Mouse (Mus musculus): ENCODE results near the gene Tusc2. TPM values are rescaled to one million over a fixed set of nuclear protein-coding genes. Genes with fewer than 3 reads are reported as not detected.

Gene Tusc2
- total RNA-seq (2021): 10 to 100 TPM; 31.7 to 39.1 TPM
- 45.8 and 60.4 TPM in 2 replicates for polyA plus RNA-seq (2012; rRNA removed)
- long read RNA-seq, transcript Tusc2-201 (3 exons, 1,665 nt): major isoform, 39 of 41 reads
- long read RNA-seq, partial matches to known transcripts: 0 of 41 reads
- long read RNA-seq, other reads (novel, unspliced or antisense): 2 of 41 reads

- WGBS: under 1% methylated on average over 46 of the region's 46 CpGs
- peak; percentile 93 to 97 for DNase-seq
Measured at GRCm38 (mm10) chr9:107563029-107563581, at the start of gene Tusc2. Tusc2 (plus strand) TSS chr9:107563255.

GRCm38 (mm10) chr9:107514303-107514955 is 48.6 kb upstream of the Tusc2 start:
- no peak overlapping the region for H3K9ac ChIP-seq (ENCODE audit: low read depth, low read length)
- DNase-seq: peak; percentile 70 to 86
- no peak for TF ChIP-seq POLR2A (IDR thresholded peaks at IDR 0.05; ENCODE audit: insufficient read depth, low read depth, low read length)
- peak; percentile 99; the same call in 1 of the 2 replicates for TF ChIP-seq CTCF (IDR thresholded peaks at IDR 0.05)
- peak; percentile 93 for TF ChIP-seq EP300 (IDR thresholded peaks at IDR 0.05; ENCODE audit: insufficient read depth, low read depth, low read length)
- no peaks in the 10 kb centered on the region for H3K27me3 ChIP-seq (ENCODE audit: control insufficient read depth, insufficient read depth, low read length)
- no peaks in the 10 kb centered on the region for H3K4me1 ChIP-seq (ENCODE audit: control insufficient read depth, insufficient read depth, low read length)
- H3K36me3 ChIP-seq (ENCODE audit: control insufficient read depth, insufficient read depth, low read length): no peaks in the 10 kb centered on the region
- H3K79me2 ChIP-seq (replicated peaks; ENCODE audit: control insufficient read depth, insufficient read depth, low read length): no peaks in the 10 kb centered on the region
- no peak overlapping the region for H3K4me3 ChIP-seq
- intact Hi-C loops (cut with DNase I): loop anchor here (1.0 to 5.0 kb wide), 5 partner anchors 52 to 612 kb away; no protein-coding TSS in a partner anchor
- WGBS: 24% methylated on average over 14 of the region's 14 CpGs
- H3K27ac ChIP-seq: no peak overlapping the region

More at GRCm38 (mm10) chr9:107563029-107563581, at the start of gene Tusc2:
- H3K79me2 ChIP-seq (replicated peaks; ENCODE audit: control insufficient read depth, insufficient read depth, low read length): no peaks in the 10 kb centered on the region
- no peaks in the 10 kb centered on the region for H3K27me3 ChIP-seq (ENCODE audit: control insufficient read depth, insufficient read depth, low read length)
- H3K36me3 ChIP-seq (ENCODE audit: control insufficient read depth, insufficient read depth, low read length): peaks cover 17% of the 10 kb centered on the region
- H3K4me3 ChIP-seq: peak within 1 kb of the TSS; percentile 93
- H3K27ac ChIP-seq: peak within 1 kb of the TSS; percentile 91
- intact Hi-C loops (cut with DNase I): no loop called here
- H3K9ac ChIP-seq (ENCODE audit: low read depth, low read length): peak within 1 kb of the TSS; percentile 72
- H3K4me1 ChIP-seq (ENCODE audit: control insufficient read depth, insufficient read depth, low read length): peaks cover 9% of the 10 kb centered on the region
- TF ChIP-seq CTCF (IDR thresholded peaks at IDR 0.05): no peak
- peak; percentile 86; the same call in 1 of the 2 replicates for TF ChIP-seq EP300 (IDR thresholded peaks at IDR 0.05; ENCODE audit: insufficient read depth, low read depth, low read length)
- TF ChIP-seq POLR2A (IDR thresholded peaks at IDR 0.05; ENCODE audit: insufficient read depth, low read depth, low read length): peak; percentile 96

GRCm38 (mm10) chr9:107520331-107520730 is 42.7 kb upstream of the Tusc2 start:
- Histone ChIP-seq H3K27me3 (ENCODE audit: control insufficient read depth, insufficient read depth, low read length) (no peaks in the 10 kb centered on the region), H3K27ac (no peak overlapping the region), H3K4me1 (ENCODE audit: control insufficient read depth, insufficient read depth, low read length) (no peaks in the 10 kb centered on the region), H3K4me3 (no peak overlapping the region), H3K79me2 (replicated peaks; ENCODE audit: control insufficient read depth, insufficient read depth, low read length) (no peaks in the 10 kb centered on the region), H3K36me3 (ENCODE audit: control insufficient read depth, insufficient read depth, low read length) (no peaks in the 10 kb centered on the region), H3K9ac (ENCODE audit: low read depth, low read length) (no peak overlapping the region)
- no peak for DNase-seq
- 72% methylated on average over 6 of the region's 6 CpGs for WGBS
- no peak for TF ChIP-seq CTCF (IDR thresholded peaks at IDR 0.05)
- no peak for TF ChIP-seq POLR2A (IDR thresholded peaks at IDR 0.05; ENCODE audit: insufficient read depth, low read depth, low read length)
- TF ChIP-seq EP300 (IDR thresholded peaks at IDR 0.05; ENCODE audit: insufficient read depth, low read depth, low read length): no peak
- intact Hi-C loops (cut with DNase I): no loop called here

GRCm38 (mm10) chr9:107521190-107521589 is 41.9 kb upstream of the Tusc2 start:
- DNase-seq: no peak
- no peaks in the 10 kb centered on the region for H3K79me2 ChIP-seq (replicated peaks; ENCODE audit: control insufficient read depth, insufficient read depth, low read length)
- H3K4me3 ChIP-seq: no peak overlapping the region
- H3K4me1 ChIP-seq (ENCODE audit: control insufficient read depth, insufficient read depth, low read length): no peaks in the 10 kb centered on the region
- 47% methylated on average over 5 of the region's 5 CpGs for WGBS
- H3K36me3 ChIP-seq (ENCODE audit: control insufficient read depth, insufficient read depth, low read length): no peaks in the 10 kb centered on the region
- no peaks in the 10 kb centered on the region for H3K27me3 ChIP-seq (ENCODE audit: control insufficient read depth, insufficient read depth, low read length)
- intact Hi-C loops (cut with DNase I): no loop called here
- no peak for TF ChIP-seq CTCF (IDR thresholded peaks at IDR 0.05)
- no peak for TF ChIP-seq EP300 (IDR thresholded peaks at IDR 0.05; ENCODE audit: insufficient read depth, low read depth, low read length)
- no peak for TF ChIP-seq POLR2A (IDR thresholded peaks at IDR 0.05; ENCODE audit: insufficient read depth, low read depth, low read length)
- H3K9ac ChIP-seq (ENCODE audit: low read depth, low read length): no peak overlapping the region
- no peak overlapping the region for H3K27ac ChIP-seq

GRCm38 (mm10) chr9:107521711-107522399 is 41.2 kb upstream of the Tusc2 start:
- WGBS: 22% methylated on average over 25 of the region's 25 CpGs
- no peak overlapping the region for H3K4me3 ChIP-seq

More at GRCm38 (mm10) chr9:107521711-107522399, 41.2 kb upstream of the Tusc2 start:
- H3K27ac ChIP-seq: no peak overlapping the region
- H3K27me3 ChIP-seq (ENCODE audit: control insufficient read depth, insufficient read depth, low read length): peaks cover 3% of the 10 kb centered on the region; the same call in 1 of the 2 replicates
- no peaks in the 10 kb centered on the region for H3K36me3 ChIP-seq (ENCODE audit: control insufficient read depth, insufficient read depth, low read length)
- DNase-seq: no peak
- H3K4me1 ChIP-seq (ENCODE audit: control insufficient read depth, insufficient read depth, low read length): no peaks in the 10 kb centered on the region
- intact Hi-C loops (cut with DNase I): no loop called here
- no peak for TF ChIP-seq CTCF (IDR thresholded peaks at IDR 0.05)
- no peak for TF ChIP-seq POLR2A (IDR thresholded peaks at IDR 0.05; ENCODE audit: insufficient read depth, low read depth, low read length)
- TF ChIP-seq EP300 (IDR thresholded peaks at IDR 0.05; ENCODE audit: insufficient read depth, low read depth, low read length): no peak
- no peaks in the 10 kb centered on the region for H3K79me2 ChIP-seq (replicated peaks; ENCODE audit: control insufficient read depth, insufficient read depth, low read length)
- H3K9ac ChIP-seq (ENCODE audit: low read depth, low read length): no peak overlapping the region

All from heart, adult 2 months (tissue).